Mouse (Mus musculus) heart, adult 2 months (tissue): Measurements from ENCODE around the gene Fgfbp3.
"Not testable (repeated sequence)": the region's sequence is repeated elsewhere in the genome, so short reads cannot be mapped to it uniquely, and the experiment has no call there.

Experiments used
- CTCF ChIP-seq: fragments of 200-600 bp; IDR thresholded peaks from 2 replicates; pipeline ENCODE4 v1.8.1; 2022; ENCODE audit warnings: antibody characterized with exemption, mild to moderate bottlenecking, moderate library complexity
- POLR2A ChIP-seq: fragments of 200-500 bp; IDR thresholded peaks from 2 replicates; pipeline ENCODE4 v1.6.1; 2011; ENCODE audit warnings: mild to moderate bottlenecking, low read depth, low read length, control low read depth; ENCODE audit not compliant: insufficient read depth

DNA sequence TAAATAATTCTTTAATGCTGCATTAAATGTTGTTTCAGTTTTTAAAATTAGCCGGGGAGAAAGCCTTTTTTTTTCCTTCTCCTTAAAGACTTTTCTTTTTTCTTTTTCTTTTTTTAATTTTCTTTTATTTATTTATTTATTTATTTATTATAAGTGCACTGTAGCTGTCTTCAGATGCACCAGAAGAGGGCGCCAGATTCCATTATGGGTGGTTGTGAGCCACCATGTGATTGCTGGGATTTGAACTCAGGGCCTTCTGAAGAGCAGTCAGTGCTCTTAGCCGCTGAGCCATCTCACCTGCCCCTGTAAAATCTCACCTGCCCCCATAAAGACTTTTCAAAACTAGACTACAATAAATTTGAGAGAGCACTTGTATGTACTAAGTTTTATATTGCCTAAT, 50.7 kb downstream of the Fgfbp3 start:
- TF ChIP-seq POLR2A: not testable (repeated sequence)
- peak; percentile 73 for TF ChIP-seq CTCF
